Mouse (Mus musculus) brain, embryonic 14.5 days (tissue): ENCODE measurements at regions not wholly inside any gene's neighbourhood (a gene's known extent, or its start where the extent isn't known, plus 50 kb on each side); places are given as distances from the start of the nearest gene placed in this dataset.

Experiments used
- CTCF ChIP-seq: fragments of 200-500 bp; IDR thresholded peaks from 2 replicates; pipeline ENCODE4 v1.5.1; 2012; ENCODE audit warnings: inconsistent platforms, mild to moderate bottlenecking, moderate library complexity, borderline replicate concordance; ENCODE audit not compliant: insufficient read depth, insufficient read length; ENCODE audit errors: extremely low read depth
- POLR2A ChIP-seq: fragments of 200-500 bp; IDR thresholded peaks from 2 replicates; pipeline ENCODE4 v1.6.1; 2012; ENCODE audit warnings: mild to moderate bottlenecking, inconsistent platforms, borderline replicate concordance; ENCODE audit not compliant: poor library complexity, insufficient read depth, insufficient read length, severe bottlenecking; ENCODE audit errors: extremely low read depth

GRCm38 (mm10) chr16:5431111-5431510 is 175.3 kb upstream of the Eef2kmt start:
- TF ChIP-seq POLR2A (no peak), CTCF (no peak)
